Mouse (Mus musculus): ENCODE measurements at regions not wholly inside any gene's neighbourhood (a gene's known extent, or its start where the extent isn't known, plus 50 kb on each side); places are given as distances from the start of the nearest gene placed in this dataset.

DNA sequence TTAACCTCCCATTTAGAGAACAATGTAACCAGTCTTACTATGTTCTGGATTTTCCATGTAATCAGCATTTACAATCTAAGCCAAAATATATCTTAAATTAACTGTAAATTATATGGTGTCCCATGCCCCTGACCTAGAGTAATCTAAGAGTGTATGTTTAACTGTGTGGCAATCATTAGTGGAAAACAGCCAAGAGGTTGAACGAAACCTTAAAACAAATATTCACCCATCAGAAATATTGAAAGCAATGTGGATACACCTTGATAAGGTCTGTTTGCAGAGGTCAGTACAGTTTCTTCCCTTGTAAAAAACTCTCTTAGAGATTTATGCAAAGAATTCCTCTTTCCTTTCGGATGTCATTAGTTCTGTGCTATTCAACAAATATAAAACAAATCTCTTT lies 134.7 kb upstream of the Ufl1 start:
- ATAC-seq (ENCODE audit: low FRiP score, low read depth): no peak

DNA sequence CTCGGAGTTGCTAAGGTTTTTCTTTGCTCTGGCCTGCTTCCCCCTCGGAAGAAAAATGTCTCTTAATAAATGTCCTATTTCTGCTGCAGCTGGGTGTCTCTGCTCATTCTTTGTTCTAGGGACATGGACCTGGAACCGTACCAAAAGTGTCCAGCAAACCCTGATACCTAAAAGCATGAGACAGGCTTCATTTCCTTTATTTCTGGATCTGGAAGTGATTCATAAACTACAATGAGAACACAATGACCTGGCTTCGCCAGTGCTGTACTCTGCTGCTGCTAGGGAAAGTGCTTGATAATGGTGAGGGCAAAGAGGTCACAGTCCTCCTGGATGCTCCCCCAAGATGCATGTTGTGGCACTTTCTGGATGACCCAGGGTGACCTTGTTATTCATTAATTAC lies 128.8 kb upstream of the Ufl1 start:
- 60% methylated on average over 4 of the region's 4 CpGs for WGBS
- H3K36me3 ChIP-seq: no peaks in the 10 kb centered on the region
- no peaks in the 10 kb centered on the region for H3K27me3 ChIP-seq
- H3K9ac ChIP-seq: no peak overlapping the region
- H3K9me3 ChIP-seq: no peaks in the 10 kb centered on the region
- no peak for ATAC-seq (ENCODE audit: low FRiP score, low read depth)
- H3K4me2 ChIP-seq (replicated peaks): no peak overlapping the region
- no peak overlapping the region for H3K27ac ChIP-seq
- H3K4me3 ChIP-seq: no peak overlapping the region
- H3K4me1 ChIP-seq: peaks cover 28% of the 10 kb centered on the region

More for the DNA sequence above, 134.7 kb upstream of the Ufl1 start:
- H3K27me3 ChIP-seq: no peaks in the 10 kb centered on the region
- H3K4me3 ChIP-seq: no peak overlapping the region
- H3K9ac ChIP-seq: no peak overlapping the region
- H3K9me3 ChIP-seq: no peaks in the 10 kb centered on the region
- H3K4me1 ChIP-seq: no peaks in the 10 kb centered on the region
- no peaks in the 10 kb centered on the region for H3K36me3 ChIP-seq
- no peak overlapping the region for H3K4me2 ChIP-seq (replicated peaks)
- H3K27ac ChIP-seq: no peak overlapping the region
- 81% methylated on average over 2 of the region's 2 CpGs for WGBS

DNA sequence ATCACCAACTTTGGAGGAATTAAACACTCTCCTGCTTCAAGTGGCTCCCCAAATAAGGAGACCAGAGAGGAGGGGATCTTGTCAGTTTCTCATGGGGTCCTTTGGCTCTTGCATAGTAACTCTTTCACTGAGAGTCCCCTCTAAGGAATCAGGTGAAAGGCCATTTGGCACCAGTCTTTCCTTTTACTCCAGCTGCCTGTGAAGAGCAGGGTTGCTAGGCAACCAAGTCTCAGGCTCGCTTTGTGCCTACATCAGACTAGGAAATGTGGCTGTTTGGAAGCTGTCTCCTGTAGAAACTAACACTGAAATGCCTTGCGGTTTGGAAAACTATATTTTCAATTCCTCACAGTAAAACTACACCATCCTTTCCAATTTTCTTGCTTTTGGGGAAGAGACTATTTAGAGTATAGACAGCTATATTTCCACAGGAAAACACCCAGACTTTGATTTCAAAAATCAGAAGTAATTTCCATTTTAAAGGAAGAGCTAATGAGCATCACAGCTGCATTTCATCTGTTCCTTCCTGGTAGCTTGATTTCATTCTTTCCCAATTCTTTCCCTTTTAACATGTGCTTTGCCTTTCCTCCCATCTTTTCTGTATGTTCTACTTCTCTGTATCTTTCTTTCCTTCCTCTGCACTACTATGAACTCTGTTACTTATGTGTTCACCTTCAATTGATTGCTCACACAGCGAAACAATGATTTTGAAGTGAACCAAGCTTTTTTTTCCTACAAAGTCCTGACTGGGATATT lies 127.3 kb upstream of the Ufl1 start:
- WGBS: 18% methylated on average over 3 of the region's 3 CpGs
- Histone ChIP-seq H3K9ac (no peak overlapping the region), H3K36me3 (no peaks in the 10 kb centered on the region), H3K9me3 (no peaks in the 10 kb centered on the region), H3K4me2 (replicated peaks) (peak overlapping the region; percentile 11), H3K27ac (peak overlapping the region; percentile 48; the same call in 1 of the 2 replicates), H3K4me1 (peaks cover 28% of the 10 kb centered on the region), H3K4me3 (no peak overlapping the region), H3K27me3 (no peaks in the 10 kb centered on the region)
- ATAC-seq (ENCODE audit: low FRiP score, low read depth): peak; percentile 85; the same call in 1 of the 2 replicates

DNA sequence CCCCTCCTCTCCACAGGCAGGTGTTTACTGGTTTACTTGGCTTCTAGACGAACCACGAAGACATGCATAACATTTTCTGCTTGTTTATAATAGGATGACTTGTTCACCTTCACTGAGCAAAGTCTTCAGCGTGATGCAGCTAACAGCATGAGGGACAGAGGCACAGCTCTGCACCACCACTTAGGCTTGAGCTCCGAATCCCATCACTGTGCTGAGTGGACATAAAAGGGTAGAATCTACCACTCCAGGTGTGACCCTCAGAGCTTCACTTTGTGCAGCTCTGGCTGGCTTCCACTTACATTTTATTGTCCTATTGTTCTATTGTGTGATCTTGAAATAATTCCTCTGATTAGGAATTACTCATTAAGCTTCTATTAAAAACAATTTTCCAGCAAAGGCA lies 126.2 kb upstream of the Ufl1 start:
- H3K4me3 ChIP-seq: no peak overlapping the region
- no peaks in the 10 kb centered on the region for H3K9me3 ChIP-seq
- H3K9ac ChIP-seq: no peak overlapping the region
- no peak overlapping the region; the same call in 1 of the 2 replicates for H3K27ac ChIP-seq
- 43% methylated on average over 4 of the region's 4 CpGs for WGBS
- ATAC-seq (ENCODE audit: low FRiP score, low read depth): no peak
- no peaks in the 10 kb centered on the region for H3K27me3 ChIP-seq
- H3K36me3 ChIP-seq: no peaks in the 10 kb centered on the region
- H3K4me1 ChIP-seq: peaks cover 28% of the 10 kb centered on the region
- H3K4me2 ChIP-seq (replicated peaks): no peak overlapping the region

DNA sequence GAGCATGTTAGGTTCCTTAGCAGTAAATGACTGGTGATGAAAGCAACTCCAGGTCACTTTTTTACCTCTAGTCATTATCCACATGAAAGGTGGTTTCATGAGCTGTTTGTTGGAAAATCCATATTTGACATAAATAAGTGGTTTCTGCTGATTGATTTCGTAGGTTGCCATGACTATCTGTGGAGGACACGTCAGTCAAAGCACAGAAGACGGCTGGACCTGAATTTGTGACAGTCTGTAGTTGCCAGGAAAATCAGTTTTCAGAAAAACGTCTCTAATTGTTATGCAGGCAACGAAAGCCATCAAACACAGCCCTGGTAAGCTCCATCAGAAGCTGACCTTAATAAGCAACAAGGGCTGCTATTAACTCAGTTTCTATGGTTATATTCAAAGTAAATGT lies 107.9 kb upstream of the Ufl1 start:
- Histone ChIP-seq H3K9me3 (no peaks in the 10 kb centered on the region), H3K27me3 (no peaks in the 10 kb centered on the region), H3K9ac (no peak overlapping the region), H3K4me2 (replicated peaks) (no peak overlapping the region), H3K27ac (no peak overlapping the region), H3K4me1 (no peaks in the 10 kb centered on the region), H3K36me3 (no peaks in the 10 kb centered on the region), H3K4me3 (no peak overlapping the region)
- WGBS: 69% methylated on average over 5 of the region's 5 CpGs
- ATAC-seq (ENCODE audit: low FRiP score, low read depth): no peak

DNA sequence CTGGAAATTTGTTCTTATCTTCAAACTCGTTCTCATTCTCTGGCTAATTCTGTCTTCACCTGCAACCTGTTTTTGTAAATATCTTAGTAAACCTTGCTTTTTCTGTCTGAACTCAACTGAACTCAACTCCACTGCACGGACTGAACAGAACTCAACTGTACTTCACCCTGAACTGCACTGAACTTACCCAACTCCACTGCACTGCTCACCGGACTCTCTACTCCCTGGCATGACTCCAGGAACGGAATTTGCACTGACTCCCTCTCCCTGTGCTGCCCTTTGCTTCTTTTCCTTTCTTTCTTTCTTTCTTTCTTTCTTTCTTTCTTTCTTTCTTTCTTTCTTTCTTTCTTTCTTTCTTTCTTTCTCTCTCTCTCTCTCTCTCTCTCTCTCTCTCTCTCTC lies 90.4 kb upstream of the Ufl1 start:
- no peaks in the 10 kb centered on the region for H3K36me3 ChIP-seq
- H3K4me3 ChIP-seq: no peak overlapping the region
- H3K4me1 ChIP-seq: no peaks in the 10 kb centered on the region
- no peak overlapping the region for H3K9ac ChIP-seq
- no peaks in the 10 kb centered on the region for H3K27me3 ChIP-seq
- no peak overlapping the region for H3K27ac ChIP-seq
- no peak overlapping the region for H3K4me2 ChIP-seq (replicated peaks)
- ATAC-seq (ENCODE audit: low FRiP score, low read depth): no peak
- no peaks in the 10 kb centered on the region for H3K9me3 ChIP-seq
- 79% methylated on average over 4 of the region's 4 CpGs for WGBS

DNA sequence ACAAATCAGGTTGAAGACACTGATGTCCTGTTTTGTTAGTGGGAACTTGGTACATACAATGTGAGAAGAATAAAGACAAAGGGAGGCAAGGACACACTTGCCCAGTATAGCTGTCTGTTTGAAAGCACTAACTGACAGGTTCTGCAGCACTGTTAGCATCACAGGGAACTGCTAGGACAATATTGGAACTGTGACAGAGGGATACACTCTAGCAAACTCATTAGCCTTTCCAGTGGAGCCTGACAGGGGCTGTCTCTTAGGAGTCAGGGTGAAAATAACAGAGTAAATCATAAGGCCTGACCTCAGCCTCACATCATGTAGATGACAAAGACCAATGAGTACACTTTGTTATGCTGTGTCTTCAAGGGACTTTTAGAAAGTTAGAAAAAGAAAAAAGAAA lies 82.8 kb upstream of the Ufl1 start:
- no peak overlapping the region for H3K9ac ChIP-seq
- H3K9me3 ChIP-seq: no peaks in the 10 kb centered on the region
- H3K27me3 ChIP-seq: no peaks in the 10 kb centered on the region
- no peak overlapping the region for H3K27ac ChIP-seq
- no peak for ATAC-seq (ENCODE audit: low FRiP score, low read depth)
- no peak overlapping the region for H3K4me2 ChIP-seq (replicated peaks)
- no peaks in the 10 kb centered on the region for H3K4me1 ChIP-seq
- H3K36me3 ChIP-seq: no peaks in the 10 kb centered on the region
- no peak overlapping the region for H3K4me3 ChIP-seq

DNA sequence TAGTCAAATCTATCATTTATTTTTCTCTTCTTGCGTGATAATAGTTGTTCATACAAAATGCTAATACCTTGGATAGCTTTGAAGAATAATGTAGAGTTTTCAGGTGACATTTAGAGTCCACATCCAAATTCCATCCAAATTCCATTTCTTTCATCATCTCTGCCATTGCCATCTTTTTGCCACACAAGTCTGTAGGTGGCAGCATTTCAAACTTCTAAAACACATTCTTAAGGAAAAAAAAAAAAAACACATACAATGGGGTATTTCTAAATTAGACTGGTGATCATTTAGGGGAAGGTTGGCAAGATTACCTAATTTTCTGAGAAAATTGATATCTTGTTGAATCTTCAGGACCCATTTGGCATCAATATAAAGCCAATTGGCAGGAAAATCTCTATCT lies 56.0 kb upstream of the Ufl1 start:
- no peak overlapping the region for H3K4me2 ChIP-seq (replicated peaks)
- H3K4me3 ChIP-seq: no peak overlapping the region
- no peak for ATAC-seq (ENCODE audit: low FRiP score, low read depth)
- no peaks in the 10 kb centered on the region for H3K36me3 ChIP-seq
- no peak overlapping the region for H3K27ac ChIP-seq
- H3K27me3 ChIP-seq: no peaks in the 10 kb centered on the region
- H3K9me3 ChIP-seq: no peaks in the 10 kb centered on the region
- WGBS: 80% methylated on average over 1 of the region's 1 CpGs
- no peak overlapping the region for H3K9ac ChIP-seq
- H3K4me1 ChIP-seq: no peaks in the 10 kb centered on the region
